Mouse (Mus musculus): ENCODE measurements at regions not wholly inside any gene's neighbourhood (a gene's known extent, or its start where the extent isn't known, plus 50 kb on each side); places are given as distances from the start of the nearest gene placed in this dataset.

GRCm38 (mm10) chr2:114260397-114261071 is 59.3 kb upstream of the Zfp770 start:
- peak; percentile 49 for DNase-seq

- DNase-seq, result no peak
Measured at GRCm38 (mm10) chr2:114259539-114259938, 58.3 kb upstream of the Zfp770 start.
